Mouse (Mus musculus) adrenal gland, adult 2 months (tissue): ENCODE results near the gene Nup62cl. TPM values are rescaled to one million over a fixed set of nuclear protein-coding genes. Genes with fewer than 3 reads are reported as not detected.

Experiments used
- DNase-seq: peaks from one replicate; pipeline ENCODE4 v3.0.0; 2021
- long read RNA-seq: library from polyadenylated mRNA; stranded (forward); transcript quantifications from one replicate; pipeline ENCODE4 v2.0.0, GENCODE M21; 2021
- polyA plus RNA-seq: library from polyadenylated mRNA; depleted of rRNA; stranded (reverse); fragments of >200 nt; gene quantifications from 2 replicates; pipeline ENCODE4 v1.2.3, GENCODE M21; 2012; rRNA removed
- total RNA-seq, 2 experiments: library from RNA; stranded (reverse); gene quantifications; 2 replicates each; pipeline ENCODE4 v1.2.3; 2021

Gene Nup62cl
- total RNA-seq (10 to 100 TPM in 1 of 2 experiments, 1 to 10 TPM in 1; 4.7 to 14.9 TPM), polyA plus RNA-seq (13.6 and 20.9 TPM in 2 replicates)
- long read RNA-seq, partial matches to known transcripts = 0 of 5 reads
- long read RNA-seq, other reads (novel, unspliced or antisense) = 3 of 5 reads

GRCm38 (mm10) chrX:140062135-140062975 is at the start of gene Nup62cl, which contains the start of gene Pih1h3b:
Nup62cl (minus strand) TSS chrX:140062712.
Pih1h3b (plus strand) TSS chrX:140062879.
- DNase-seq = peak; percentile 86

DNA sequence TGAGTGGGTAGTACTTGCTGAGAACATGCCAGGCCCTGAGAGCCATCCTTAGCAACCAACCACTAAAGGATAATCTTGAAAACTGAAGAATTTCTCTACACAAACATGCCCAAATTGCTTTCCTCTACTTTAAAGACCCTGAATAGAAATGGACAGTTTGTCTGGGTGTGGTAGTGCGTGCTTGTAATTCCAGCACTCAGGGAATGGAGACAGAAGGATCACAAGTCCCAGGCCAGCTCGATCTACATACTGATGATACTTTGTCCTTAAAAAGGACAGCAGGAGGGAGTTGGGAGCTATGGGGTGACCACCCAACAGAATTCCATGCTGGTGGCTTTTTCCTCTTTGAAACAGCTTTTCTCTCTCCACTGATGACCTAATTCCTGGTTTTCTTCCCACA is 31.6 kb upstream of the Nup62cl start:
- no peak for DNase-seq

GRCm38 (mm10) chrX:140082535-140082934 is 20.0 kb upstream of the Nup62cl start:
- no peak for DNase-seq

- DNase-seq = peak; percentile 13
These were observed 1.3 kb downstream of the Nup62cl start for GRCm38 (mm10) chrX:140060886-140061874.

DNA sequence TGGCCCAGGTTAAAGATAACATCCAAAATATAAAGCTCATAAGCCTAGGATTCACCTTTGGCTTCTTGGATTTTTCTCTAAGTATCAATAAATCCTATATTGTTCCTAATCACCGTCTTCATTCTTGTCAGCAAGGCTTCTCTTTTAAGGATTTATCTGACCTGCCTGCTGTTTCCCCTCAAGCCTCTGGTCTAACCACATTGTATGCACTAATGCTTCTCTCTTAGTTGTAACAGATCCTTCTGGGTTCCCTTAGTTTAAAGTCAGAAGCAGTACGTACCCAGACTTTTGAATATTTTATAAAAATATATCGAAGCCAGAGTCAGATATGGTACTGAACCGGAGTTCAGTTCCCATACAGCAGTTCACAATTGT is 63.8 kb downstream of the Nup62cl start:
- no peak for DNase-seq

GRCm38 (mm10) chrX:139997740-139998690 is 64.5 kb downstream of the Nup62cl start, which contains the start of gene Rbm41:
Rbm41 (minus strand) TSS chrX:139998595.
- DNase-seq = peak; percentile 41

DNA sequence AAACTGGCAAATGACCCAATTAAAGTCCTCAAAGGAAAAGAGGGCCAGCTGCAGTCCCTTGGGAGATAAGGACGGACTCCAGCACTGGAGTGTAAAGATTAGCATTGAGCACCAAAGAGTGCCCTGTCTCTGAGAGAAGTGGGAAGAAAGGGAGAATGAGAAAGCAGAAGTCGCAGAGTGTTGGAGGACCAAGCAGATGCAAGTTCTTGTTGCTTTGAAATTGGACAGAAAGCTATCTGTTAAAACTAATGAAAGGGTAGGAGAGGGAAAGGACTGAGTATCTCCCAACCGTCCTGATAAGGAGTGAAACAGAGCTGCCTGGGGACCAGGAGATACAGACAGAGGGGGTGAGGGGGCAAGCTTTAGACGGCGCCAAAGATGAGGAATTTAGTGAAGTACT is 80.4 kb downstream of the Nup62cl start:
- DNase-seq = no peak

Other genes starting within 250 kb of the Nup62cl start
- 10 to 100 TPM in 1 of 2 experiments, 1 to 10 TPM in 1; 6.6 to 10.9 TPM for gene Morc4, start 191.0 kb downstream of the Nup62cl start, total RNA-seq
- 3.4 and 6.7 TPM in 2 replicates for gene Morc4, start 191.0 kb downstream of the Nup62cl start, polyA plus RNA-seq
- 1 to 10 TPM; 6.4 to 7.7 TPM for gene Rbm41, start 64.1 kb downstream of the Nup62cl start, total RNA-seq
- gene Rbm41, start 64.1 kb downstream of the Nup62cl start, polyA plus RNA-seq = 0.08 and 0.19 TPM in 2 replicates
- gene Pih1h3b, start 167 bp upstream of the Nup62cl start, total RNA-seq = not detected
- not detected in 2 replicates for gene Pih1h3b, start 167 bp upstream of the Nup62cl start, polyA plus RNA-seq